Mouse (Mus musculus) lung, adult 2 months (tissue): ENCODE data around the gene Myo16.

Source experiments
- CTCF ChIP-seq: fragments of 200-500 bp; IDR thresholded peaks from 2 replicates; pipeline ENCODE4 v1.5.1; 2011; ENCODE audit warnings: mild to moderate bottlenecking, low read length, control low read depth; ENCODE audit not compliant: insufficient read depth
- POLR2A ChIP-seq: fragments of 200-500 bp; IDR thresholded peaks from 2 replicates; pipeline ENCODE4 v1.6.1; 2011; ENCODE audit warnings: low read depth, mild to moderate bottlenecking, control low read depth, low read length, borderline replicate concordance; ENCODE audit errors: extremely low read depth

- TF ChIP-seq POLR2A, result no peak
- TF ChIP-seq CTCF, result no peak
Observed at GRCm38 (mm10) chr8:10557961-10558360, 404.2 kb downstream of the Myo16 start.
